Mouse (Mus musculus) adipocyte (in vitro differentiated cells): ENCODE measurements around the gene Skor1.

ENCODE experiments used
- DNase-seq: peaks from one replicate; pipeline ENCODE4 v3.0.0-alpha.2; 2016; ENCODE audit warnings: low spot score

The Skor1 gene

GRCm38 (mm10) chr9:63149372-63149766, 608 bp upstream of the Skor1 start:
- no peak for DNase-seq

DNA sequence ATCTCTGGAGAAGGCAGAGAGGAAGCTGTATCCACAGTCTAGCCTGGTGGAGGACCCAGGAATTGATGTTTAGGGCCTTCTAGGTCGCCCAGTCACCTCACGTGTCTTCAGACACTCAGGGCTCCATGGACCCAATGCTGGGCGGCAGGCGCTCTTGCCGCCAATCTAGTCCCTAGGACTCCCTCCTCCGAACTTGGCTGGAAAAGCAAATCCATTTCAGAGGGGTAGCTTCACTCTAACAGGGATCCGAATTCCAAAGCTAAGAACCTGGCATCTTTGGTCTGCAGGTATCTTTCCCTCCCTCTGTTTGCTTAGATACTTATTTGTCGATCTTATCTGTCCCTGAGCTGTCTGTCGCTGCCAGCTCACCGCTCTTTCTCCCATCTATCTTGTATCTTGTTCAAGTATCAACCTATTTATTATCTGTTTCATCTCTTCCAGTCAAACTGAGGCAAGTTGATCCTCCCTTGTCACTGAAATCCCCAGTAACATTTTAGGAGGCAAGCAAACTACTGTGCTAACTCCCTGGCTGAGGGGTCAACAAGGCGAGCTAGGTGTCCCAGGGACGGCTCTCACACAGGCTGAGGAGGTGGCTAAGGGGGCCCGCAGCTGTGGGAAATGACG, 863 bp downstream of the Skor1 start:
- DNase-seq: no peak

DNA sequence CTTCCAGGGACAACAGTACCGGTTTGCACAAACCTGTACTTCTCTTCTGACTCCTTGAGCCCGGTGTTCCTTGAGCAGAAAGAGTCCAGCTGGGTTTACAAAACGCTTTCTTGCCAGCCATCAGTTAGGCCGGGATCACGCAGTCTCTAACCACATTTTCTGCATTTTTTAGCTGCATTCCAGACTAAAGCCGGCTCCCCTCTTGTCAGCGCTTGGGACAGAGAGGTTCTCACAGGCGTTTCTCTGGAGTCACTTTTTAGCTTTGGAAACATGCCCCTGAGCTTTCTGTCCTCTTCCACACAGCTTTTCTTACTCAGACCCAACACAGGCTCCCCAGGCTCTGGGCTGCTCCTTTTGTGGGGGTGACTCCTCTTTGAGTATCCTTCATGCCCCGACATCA, 1.5 kb downstream of the Skor1 start:
- DNase-seq: no peak

GRCm38 (mm10) chr9:63146856-63147274, 1.9 kb downstream of the Skor1 start:
- DNase-seq: no peak

DNA sequence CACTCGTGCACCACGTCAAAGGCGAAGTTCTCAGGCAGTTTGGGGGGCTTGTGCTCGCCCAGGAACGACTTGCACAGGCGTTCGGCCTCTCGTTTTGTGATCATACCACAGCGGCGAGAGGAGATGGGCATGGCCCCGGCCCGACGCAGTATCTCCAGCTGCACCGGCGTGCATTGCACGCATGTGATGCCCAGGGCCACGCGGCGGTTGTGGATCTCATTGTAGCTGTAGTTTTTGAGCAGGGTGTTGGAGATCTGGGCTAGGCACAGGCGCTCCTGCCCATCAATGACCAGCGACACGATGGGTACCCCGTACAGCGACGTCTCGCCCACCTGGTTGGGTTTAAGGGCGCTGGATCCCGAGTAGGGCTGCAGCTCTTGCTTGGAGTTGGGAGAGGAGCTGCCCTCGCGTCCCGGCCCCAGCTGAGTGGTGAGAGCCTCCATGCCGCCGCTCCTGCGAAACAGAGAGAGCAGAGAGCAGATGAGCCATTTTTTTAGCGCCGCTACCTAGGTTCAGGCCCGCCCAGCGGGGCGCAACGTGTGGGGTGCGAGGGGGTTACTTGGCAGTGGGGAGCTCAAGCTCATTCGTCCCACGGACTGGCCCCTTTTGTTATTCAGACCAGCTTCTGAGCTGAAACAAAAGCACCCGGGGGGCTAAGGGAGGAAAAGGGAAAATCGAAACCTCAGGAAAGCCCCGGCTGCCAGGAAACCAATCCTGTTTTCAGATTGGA, 2.5 kb downstream of the Skor1 start:
- no peak for DNase-seq

- no peak for DNase-seq
These were observed 3.3 kb downstream of the Skor1 start for GRCm38 (mm10) chr9:63145249-63146125.

- DNase-seq: no peak
These were observed 4.1 kb downstream of the Skor1 start for GRCm38 (mm10) chr9:63144502-63145248.

- no peak for DNase-seq
These were observed 4.9 kb downstream of the Skor1 start for GRCm38 (mm10) chr9:63143641-63144501.

DNA sequence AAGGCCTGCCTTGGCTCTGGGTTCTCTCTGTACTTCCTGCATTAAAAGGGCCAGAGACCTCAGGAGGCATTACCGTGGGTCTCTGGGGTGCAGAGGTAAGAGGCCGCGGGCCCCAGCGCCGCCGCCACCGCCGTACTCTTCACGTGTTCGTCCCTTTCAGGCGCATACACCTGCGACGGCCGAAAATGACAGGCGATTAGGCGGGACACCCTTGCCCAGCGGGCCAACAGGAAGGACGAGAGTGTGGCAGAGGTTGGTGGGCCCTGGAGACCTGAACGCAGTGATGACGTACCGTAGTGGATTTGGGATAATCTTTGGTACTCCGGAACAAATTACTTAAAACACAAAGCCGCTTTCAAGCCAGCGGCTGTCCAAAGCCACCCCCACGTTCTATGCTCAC, 5.5 kb downstream of the Skor1 start:
- DNase-seq: no peak

DNA sequence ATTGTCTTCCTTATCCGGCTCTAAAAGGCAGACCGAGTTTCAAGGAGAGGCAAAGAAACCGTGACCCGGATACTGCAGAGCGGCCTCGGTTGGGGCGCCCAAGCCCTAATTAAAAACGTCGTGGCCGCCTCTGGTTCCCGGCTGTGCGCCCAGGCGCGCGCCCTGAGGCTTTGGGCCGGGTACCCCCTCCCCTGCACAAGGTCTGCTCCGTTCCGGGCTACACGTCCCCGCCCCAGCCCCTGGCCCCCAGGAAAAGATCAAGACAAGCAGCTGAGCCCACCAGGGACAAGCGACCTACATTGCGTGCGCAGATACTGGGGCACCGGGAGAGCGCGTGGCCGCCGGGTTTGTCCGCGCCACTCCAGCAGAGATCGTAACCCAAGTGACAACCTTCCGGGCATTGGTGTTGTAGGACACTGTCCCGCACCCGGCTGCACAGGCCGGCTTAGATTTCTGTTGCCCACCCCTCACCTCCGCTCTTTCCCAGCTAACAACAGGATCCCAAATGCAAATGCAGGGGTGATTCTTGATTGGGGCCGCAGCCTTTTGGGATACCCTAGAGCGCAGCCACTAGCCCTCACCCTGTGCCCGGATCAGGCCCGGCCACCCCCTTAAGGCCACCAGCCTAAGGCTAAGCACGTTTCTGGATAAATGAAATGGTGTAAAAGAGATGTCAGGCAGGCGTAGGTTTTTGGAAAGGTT, 6.3 kb downstream of the Skor1 start:
- DNase-seq: no peak

- DNase-seq: no peak
These were observed 7.0 kb downstream of the Skor1 start for GRCm38 (mm10) chr9:63141641-63142334.

GRCm38 (mm10) chr9:63140211-63140610, 8.6 kb downstream of the Skor1 start:
- no peak for DNase-seq

DNA sequence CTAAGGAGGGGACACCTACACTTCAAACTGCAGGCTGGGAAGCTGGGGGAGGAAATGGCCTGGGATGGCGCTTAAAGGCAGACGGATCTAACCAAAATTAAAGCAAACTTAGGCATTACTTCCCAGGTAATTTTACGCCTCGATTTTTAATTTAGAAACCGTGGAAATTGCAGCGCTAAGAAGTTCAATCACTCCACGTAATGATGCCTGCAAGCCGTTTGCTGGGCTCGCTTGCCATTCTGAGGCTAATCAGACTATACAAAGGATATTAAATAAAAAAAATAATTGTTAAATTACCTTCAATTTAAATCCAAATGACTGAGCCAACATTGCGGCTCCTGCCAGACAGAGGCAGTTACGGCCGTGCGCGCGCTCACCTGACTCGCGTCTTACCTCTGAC, 9.1 kb downstream of the Skor1 start:
- no peak for DNase-seq

GRCm38 (mm10) chr9:63138481-63138967, 10.2 kb downstream of the Skor1 start:
- DNase-seq: no peak

GRCm38 (mm10) chr9:63137615-63137915, 11.2 kb downstream of the Skor1 start:
- DNase-seq: no peak

GRCm38 (mm10) chr9:63136756-63137614, 11.8 kb downstream of the Skor1 start:
- DNase-seq: no peak

- no peak for DNase-seq
These were observed 12.5 kb downstream of the Skor1 start for GRCm38 (mm10) chr9:63136241-63136640.

GRCm38 (mm10) chr9:63135801-63136200, 13.0 kb downstream of the Skor1 start:
- DNase-seq: peak; percentile 72

DNA sequence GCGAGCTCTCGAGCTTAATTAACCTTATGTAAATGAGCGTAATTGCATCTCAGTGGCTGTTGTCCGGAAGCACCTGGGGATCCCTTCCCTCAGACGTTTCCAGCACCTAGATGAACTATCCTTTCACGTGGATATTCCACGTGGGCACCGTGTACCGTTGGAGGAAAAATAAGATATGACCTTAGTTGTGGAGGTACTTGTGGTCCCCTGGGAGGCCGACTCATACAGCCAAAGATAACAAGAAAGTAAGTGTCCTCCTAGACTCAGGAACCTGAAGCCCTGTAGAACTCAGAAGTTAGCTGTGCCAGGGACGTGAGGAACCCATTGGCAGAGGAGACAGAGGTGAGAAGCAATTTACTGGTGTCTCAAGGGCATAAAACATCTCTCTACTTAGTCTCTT, 13.4 kb downstream of the Skor1 start:
- no peak for DNase-seq
